ENCODE assay signal across 8 mouse cellular contexts in genomic region chr2:121832484-121832894, GRCm38 (mm10). TPM values are rescaled to one million over a fixed set of nuclear protein-coding genes. Genes with fewer than 3 reads are reported as not detected.
DNase-seq lines count a peak whose midpoint lies in the region; ATAC-seq and TF ChIP-seq lines count a peak whose summit lies in the region.
"Had no signal": no experiment of that assay in that cellular context is flagged by ENCODE, and none has a peak within 500 bp of the region (broad histone marks: within the 10 kb centered on the region; RNA-seq: fewer than 3 reads in every experiment).

No protein-coding gene starts in this region.

- H3K36me3 ChIP-seq in ES-Bruce4 (ENCODE audit: control insufficient read depth, insufficient read depth, low read length, poor library complexity, severe bottlenecking): no peaks in the 10 kb centered on the region
- no peaks in the 10 kb centered on the region for H3K36me3 ChIP-seq in heart, embryonic 12.5 days
- H3K36me3 ChIP-seq: lung, embryonic 15.5 days had no signal

- TF ChIP-seq EP300 in ES-Bruce4 (IDR thresholded peaks at IDR 0.05; ENCODE audit: insufficient read depth, low read depth, low read length): no peak

- ATAC-seq in heart, embryonic 12.5 days (ENCODE audit: insufficient number of reproducible peaks, low FRiP score): no peak

- TF ChIP-seq CTCF in ES-Bruce4 (IDR thresholded peaks at IDR 0.05; ENCODE audit: low read depth, low read length): peak; percentile 76

- no peak for TF ChIP-seq POLR2A in ES-Bruce4 (IDR thresholded peaks at IDR 0.05; ENCODE audit: insufficient read depth, low read length)

- H3K27ac ChIP-seq in ES-Bruce4 (ENCODE audit: insufficient read depth, low read length): no peak overlapping the region
- no peak overlapping the region for H3K27ac ChIP-seq in heart, embryonic 12.5 days (ENCODE audit: poor library complexity, severe bottlenecking)
- H3K27ac ChIP-seq: lung, embryonic 15.5 days had no signal

- peak overlapping the region; percentile 34; the same call in 1 of the 2 replicates for H3K4me2 ChIP-seq in heart, embryonic 12.5 days
- H3K4me2 ChIP-seq: lung, embryonic 15.5 days had no signal

- DNase-seq in adrenal gland, adult 8-10 months: peak; percentile 81
- peak; percentile 81 for DNase-seq in embryo, embryonic 11 days
- peak; percentile 30 to 72 for DNase-seq in layer of hippocampus, adult 18-20 months (ENCODE audit: low spot score in 2 of 2)
- peak; percentile 68 for DNase-seq in lung, postnatal 36 days
- DNase-seq in right cerebral cortex, postnatal 10 days (ENCODE audit: low spot score in 2 of 2): peak; percentile 65 to 66

- H3K9me3 ChIP-seq in ES-Bruce4 (replicated peaks; ENCODE audit: control insufficient read depth, insufficient read depth, low read length, poor library complexity, severe bottlenecking): no peaks in the 10 kb centered on the region
- H3K9me3 ChIP-seq in heart, embryonic 12.5 days (replicated peaks): no peaks in the 10 kb centered on the region
- H3K9me3 ChIP-seq: lung, embryonic 15.5 days had no signal

- no peak overlapping the region for H3K4me3 ChIP-seq in ES-Bruce4 (ENCODE audit: low read depth, low read length)
- no peak overlapping the region for H3K4me3 ChIP-seq in heart, embryonic 12.5 days
- H3K4me3 ChIP-seq: lung, embryonic 15.5 days had no signal

- no peaks in the 10 kb centered on the region for H3K27me3 ChIP-seq in ES-Bruce4 (ENCODE audit: control insufficient read depth, insufficient read depth, low read length, poor library complexity, severe bottlenecking)
- H3K27me3 ChIP-seq in heart, embryonic 12.5 days (replicated peaks): no peaks in the 10 kb centered on the region; the same call in 1 of the 2 replicates
- H3K27me3 ChIP-seq: lung, embryonic 15.5 days had no signal

- peaks cover 2% of the 10 kb centered on the region for H3K4me1 ChIP-seq in ES-Bruce4 (ENCODE audit: control insufficient read depth, insufficient read depth, low read length)
- no peaks in the 10 kb centered on the region for H3K4me1 ChIP-seq in heart, embryonic 12.5 days (replicated peaks)
- H3K4me1 ChIP-seq: lung, embryonic 15.5 days had no signal

- H3K9ac ChIP-seq in ES-Bruce4 (ENCODE audit: low read depth, poor library complexity, severe bottlenecking): no peak overlapping the region
- no peak overlapping the region for H3K9ac ChIP-seq in heart, embryonic 12.5 days
- H3K9ac ChIP-seq: lung, embryonic 15.5 days had no signal

- 4% methylated on average over 5 of the region's 5 CpGs for WGBS in heart, embryonic 12.5 days

RNA-seq across cellular contexts. Expression of gene Frmd5, which starts 25.6 kb away (rescaled TPM):
- polyA plus RNA-seq in ES-Bruce4 (2011; ENCODE audit: insufficient read depth, insufficient read length, low read depth, missing spikeins): 10.5 and 11.0 TPM in 2 replicates
- 100 to 1,000 TPM in 2 of 4 experiments, 10 to 100 TPM in 2; 72.7 to 177 (median 125) TPM for total RNA-seq in adrenal gland, adult 8-10 months (2022)
- polyA plus RNA-seq in heart, embryonic 12.5 days (2016; fragmentation: Nextera tagmentation; extraction: Ambion mirVana): 25.6 TPM in 2 replicates
- total RNA-seq in layer of hippocampus, adult 18-20 months (2021): 10 to 100 TPM; 33.5 to 37.9 TPM

RNA-seq across cellular contexts. Expression of gene Casc4, which starts 34.3 kb away (rescaled TPM):
- 76.2 and 77.6 TPM in 2 replicates for polyA plus RNA-seq in ES-Bruce4 (2011; ENCODE audit: insufficient read depth, insufficient read length, low read depth, missing spikeins)
- total RNA-seq in adrenal gland, adult 8-10 months (2022): 10 to 100 TPM; 40.2 to 70.6 (median 56.4) TPM
- 17.5 and 21.2 TPM in 2 replicates for polyA plus RNA-seq in heart, embryonic 12.5 days (2016; fragmentation: Nextera tagmentation; extraction: Ambion mirVana)
- 100 to 1,000 TPM in 1 of 2 experiments, 10 to 100 TPM in 1; 98.8 to 103 TPM for total RNA-seq in layer of hippocampus, adult 18-20 months (2021)
